Mouse (Mus musculus) hindbrain, embryonic 13.5 days (tissue): ENCODE data around the gene Zan. TPM values are rescaled to one million over a fixed set of nuclear protein-coding genes. Genes with fewer than 3 reads are reported as not detected.

Experiments used
- ATAC-seq: fragments of 200-750 bp; cut with Nextera tagmentation; 2 replicates; pipeline ENCODE4 v1.8.0; 2017; ENCODE audit warnings: moderate TSS enrichment; ENCODE audit not compliant: low FRiP score
- H3K27ac ChIP-seq: fragments of 300-500 bp; sonication (generic); 2 replicates; pipeline ENCODE4 v1.5.1; 2015; ENCODE audit warnings: inconsistent platforms, mild to moderate bottlenecking, moderate library complexity
- H3K27me3 ChIP-seq: fragments of 300-500 bp; sonication (generic); 2 replicates; pipeline ENCODE4 v1.6.1; 2015; ENCODE audit warnings: mild to moderate bottlenecking, inconsistent platforms
- H3K36me3 ChIP-seq: fragments of 300-500 bp; sonication (generic); 2 replicates; pipeline ENCODE4 v1.6.1; 2015; ENCODE audit warnings: mild to moderate bottlenecking, inconsistent platforms
- H3K4me1 ChIP-seq: fragments of 300-500 bp; sonication (generic); replicated peaks from 2 replicates; pipeline ENCODE4 v1.6.1; 2015; ENCODE audit warnings: inconsistent platforms
- H3K4me2 ChIP-seq: fragments of 300-500 bp; sonication (generic); 2 replicates; pipeline ENCODE4 v1.6.1; 2015; ENCODE audit warnings: inconsistent platforms, mild to moderate bottlenecking, moderate library complexity
- H3K4me3 ChIP-seq: fragments of 300-500 bp; sonication (generic); 2 replicates; pipeline ENCODE4 v1.5.1; 2015; ENCODE audit warnings: mild to moderate bottlenecking, inconsistent platforms
- H3K9ac ChIP-seq: fragments of 300-500 bp; sonication (generic); 2 replicates; pipeline ENCODE4 v1.6.1; 2015; ENCODE audit warnings: mild to moderate bottlenecking, inconsistent platforms
- H3K9me3 ChIP-seq: fragments of 300-500 bp; sonication (generic); 2 replicates; pipeline ENCODE4 v1.6.1; 2016; ENCODE audit warnings: inconsistent platforms
- WGBS: fragments of 180-500 bp; shearing (Covaris S2); methylation state at CpG from one replicate; pipeline ENCODE4 v1.1.7; 2015; 5-methylcytosine and 5-hydroxymethylcytosine counted together
- polyA plus RNA-seq: library from polyadenylated mRNA; unstranded; fragments of >200 nt; fragmentation: Nextera tagmentation; extraction: Ambion mirVana; gene quantifications from 2 replicates; pipeline ENCODE4 v1.2.1, GENCODE M21; 2015

Gene Zan
- polyA plus RNA-seq, result 0.06 and 0.08 TPM in 2 replicates

- Histone ChIP-seq H3K27me3 (peaks cover 3% of the 10 kb centered on the region; the same call in 1 of the 2 replicates), H3K36me3 (no peaks in the 10 kb centered on the region), H3K4me2 (no peak within 1 kb of the TSS), H3K4me1 (0 out of 2 replicates have a peak, but pooled peaks cover 3% of the 10 kb centered on the region), H3K9ac (no peak within 1 kb of the TSS), H3K27ac (no peak within 1 kb of the TSS), H3K9me3 (no peaks in the 10 kb centered on the region), H3K4me3 (no peak within 1 kb of the TSS)
- WGBS, result 84% methylated on average over 5 of the region's 5 CpGs
- ATAC-seq, result no peak
Measured at GRCm38 (mm10) chr5:137476964-137477363, at the start of gene Zan. Gene Zan (minus strand): TSS chr5:137477064.

- Histone ChIP-seq H3K4me3 (no peak overlapping the region), H3K9ac (0 out of 2 replicates have a peak overlapping the region, but pooled peaks have one; percentile 49), H3K27ac (peak overlapping the region; percentile 76), H3K4me1 (peaks cover 48% of the 10 kb centered on the region), H3K27me3 (no peaks in the 10 kb centered on the region), H3K4me2 (no peak overlapping the region), H3K9me3 (no peaks in the 10 kb centered on the region), H3K36me3 (peaks cover 87% of the 10 kb centered on the region)
- 39% methylated on average over 16 of the region's 16 CpGs for WGBS
- no peak for ATAC-seq
Measured at GRCm38 (mm10) chr5:137526192-137526936, 49.5 kb upstream of the Zan start.

GRCm38 (mm10) chr5:137525511-137525910 lies 48.6 kb upstream of the Zan start:
- H3K9me3 ChIP-seq, result no peaks in the 10 kb centered on the region
- H3K27ac ChIP-seq, result peak overlapping the region; percentile 50; the same call in 1 of the 2 replicates
- no peak for ATAC-seq
- peaks cover 96% of the 10 kb centered on the region for H3K36me3 ChIP-seq
- 74% methylated on average over 16 of the region's 16 CpGs for WGBS
- H3K9ac ChIP-seq, result no peak overlapping the region
- H3K4me2 ChIP-seq, result no peak overlapping the region
- H3K27me3 ChIP-seq, result no peaks in the 10 kb centered on the region
- no peak overlapping the region for H3K4me3 ChIP-seq
- H3K4me1 ChIP-seq, result peaks cover 47% of the 10 kb centered on the region

- H3K27me3 ChIP-seq, result no peaks in the 10 kb centered on the region
- no peak for ATAC-seq
- no peak overlapping the region for H3K9ac ChIP-seq
- H3K4me1 ChIP-seq, result peaks cover 38% of the 10 kb centered on the region
- WGBS, result 93% methylated on average over 13 of the region's 13 CpGs
- H3K36me3 ChIP-seq, result peaks cover 97% of the 10 kb centered on the region
- H3K4me3 ChIP-seq, result no peak overlapping the region
- no peak overlapping the region for H3K4me2 ChIP-seq
- H3K9me3 ChIP-seq, result no peaks in the 10 kb centered on the region
- peak overlapping the region; percentile 50 for H3K27ac ChIP-seq
Measured at GRCm38 (mm10) chr5:137524671-137525070, 47.8 kb upstream of the Zan start.

- no peaks in the 10 kb centered on the region for H3K27me3 ChIP-seq
- H3K4me1 ChIP-seq, result peaks cover 33% of the 10 kb centered on the region
- peak overlapping the region; percentile 50; the same call in 1 of the 2 replicates for H3K27ac ChIP-seq
- H3K4me3 ChIP-seq, result no peak overlapping the region
- WGBS, result 85% methylated on average over 8 of the region's 8 CpGs
- H3K4me2 ChIP-seq, result no peak overlapping the region
- no peaks in the 10 kb centered on the region for H3K9me3 ChIP-seq
- ATAC-seq, result no peak
- H3K9ac ChIP-seq, result no peak overlapping the region
- H3K36me3 ChIP-seq, result peaks cover 97% of the 10 kb centered on the region
Measured at GRCm38 (mm10) chr5:137524251-137524515, 47.3 kb upstream of the Zan start.

- peaks cover 97% of the 10 kb centered on the region for H3K36me3 ChIP-seq
- H3K27ac ChIP-seq, result peak overlapping the region; percentile 50; the same call in 1 of the 2 replicates
- H3K9me3 ChIP-seq, result no peaks in the 10 kb centered on the region
- WGBS, result 84% methylated on average over 25 of the region's 25 CpGs
- ATAC-seq, result no peak
- no peak overlapping the region for H3K4me2 ChIP-seq
- H3K9ac ChIP-seq, result no peak overlapping the region
- H3K4me1 ChIP-seq, result peaks cover 28% of the 10 kb centered on the region
- H3K4me3 ChIP-seq, result no peak overlapping the region
- no peaks in the 10 kb centered on the region for H3K27me3 ChIP-seq
Measured at GRCm38 (mm10) chr5:137523396-137524250, 46.8 kb upstream of the Zan start.

- Histone ChIP-seq H3K4me1 (peaks cover 20% of the 10 kb centered on the region), H3K9me3 (no peaks in the 10 kb centered on the region), H3K4me3 (no peak overlapping the region), H3K4me2 (no peak overlapping the region), H3K27me3 (no peaks in the 10 kb centered on the region), H3K36me3 (peaks cover 94% of the 10 kb centered on the region), H3K9ac (no peak overlapping the region), H3K27ac (no peak overlapping the region)
- no peak for ATAC-seq
- WGBS, result 65% methylated on average over 11 of the region's 11 CpGs
Measured at GRCm38 (mm10) chr5:137522711-137523110, 45.8 kb upstream of the Zan start.

- Histone ChIP-seq H3K27ac (no peak overlapping the region), H3K4me3 (no peak overlapping the region), H3K36me3 (peaks cover 93% of the 10 kb centered on the region), H3K4me2 (no peak overlapping the region), H3K27me3 (no peaks in the 10 kb centered on the region), H3K9ac (no peak overlapping the region), H3K9me3 (no peaks in the 10 kb centered on the region), H3K4me1 (peaks cover 14% of the 10 kb centered on the region)
- no peak for ATAC-seq
- WGBS, result 84% methylated on average over 9 of the region's 9 CpGs
Measured at GRCm38 (mm10) chr5:137521861-137522260, 45.0 kb upstream of the Zan start.

GRCm38 (mm10) chr5:137519691-137520550 lies 43.1 kb upstream of the Zan start:
- H3K27ac ChIP-seq, result no peak overlapping the region
- no peak overlapping the region for H3K9ac ChIP-seq
- no peaks in the 10 kb centered on the region for H3K9me3 ChIP-seq
- no peak overlapping the region for H3K4me2 ChIP-seq
- peaks cover 16% of the 10 kb centered on the region for H3K4me1 ChIP-seq
- no peak for ATAC-seq
- H3K36me3 ChIP-seq, result peaks cover 76% of the 10 kb centered on the region
- no peaks in the 10 kb centered on the region for H3K27me3 ChIP-seq
- 93% methylated on average over 27 of the region's 27 CpGs for WGBS
- H3K4me3 ChIP-seq, result no peak overlapping the region

- ATAC-seq, result no peak
- Histone ChIP-seq H3K36me3 (peaks cover 69% of the 10 kb centered on the region), H3K4me3 (no peak within 1 kb of the TSS), H3K9me3 (no peaks in the 10 kb centered on the region), H3K27ac (no peak within 1 kb of the TSS), H3K4me1 (peaks cover 31% of the 10 kb centered on the region), H3K27me3 (no peaks in the 10 kb centered on the region), H3K9ac (no peak within 1 kb of the TSS), H3K4me2 (no peak within 1 kb of the TSS)
- WGBS, result 81% methylated on average over 5 of the region's 5 CpGs
Measured at GRCm38 (mm10) chr5:137518436-137518835, 41.6 kb upstream of the Zan start, which contains the start of gene Gigyf1. Gene Gigyf1 (plus strand): TSS chr5:137518548.

- no peak overlapping the region for H3K4me2 ChIP-seq
Measured at GRCm38 (mm10) chr5:137514811-137515210, 37.9 kb upstream of the Zan start.

More at GRCm38 (mm10) chr5:137514811-137515210, 37.9 kb upstream of the Zan start:
- Histone ChIP-seq H3K27me3 (no peaks in the 10 kb centered on the region), H3K4me1 (peaks cover 56% of the 10 kb centered on the region), H3K27ac (no peak overlapping the region), H3K9ac (peak overlapping the region; percentile 43), H3K4me3 (no peak overlapping the region), H3K36me3 (peaks cover 33% of the 10 kb centered on the region), H3K9me3 (no peaks in the 10 kb centered on the region)
- WGBS, result 98% methylated on average over 3 of the region's 3 CpGs
- ATAC-seq, result no peak
